Mouse (Mus musculus) inflammation-experienced regulatory T-cells, adult 6 months (primary cell): ENCODE measurements around the gene Ddah1. TPM values are rescaled to one million over a fixed set of nuclear protein-coding genes. Genes with fewer than 3 reads are reported as not detected.

ENCODE experiments used
- ATAC-seq: one replicate; pipeline ENCODE4 v1.8.0; 2017
- polyA plus RNA-seq, 3 experiments: library from polyadenylated mRNA; unstranded; fragments of 100-300 nt; shearing (Covaris generic); gene quantifications; one replicate each; pipeline ENCODE4 v1.2.1; 2017

Ddah1 gene
- polyA plus RNA-seq, 3 experiments from 2014 or later = 0.15 TPM; not detected in 2

- ATAC-seq = no peak
These were observed 62.0 kb downstream of the Ddah1 start for GRCm38 (mm10) chr3:145820439-145820838.

GRCm38 (mm10) chr3:145820938-145821337 is 62.5 kb downstream of the Ddah1 start:
- no peak for ATAC-seq

DNA sequence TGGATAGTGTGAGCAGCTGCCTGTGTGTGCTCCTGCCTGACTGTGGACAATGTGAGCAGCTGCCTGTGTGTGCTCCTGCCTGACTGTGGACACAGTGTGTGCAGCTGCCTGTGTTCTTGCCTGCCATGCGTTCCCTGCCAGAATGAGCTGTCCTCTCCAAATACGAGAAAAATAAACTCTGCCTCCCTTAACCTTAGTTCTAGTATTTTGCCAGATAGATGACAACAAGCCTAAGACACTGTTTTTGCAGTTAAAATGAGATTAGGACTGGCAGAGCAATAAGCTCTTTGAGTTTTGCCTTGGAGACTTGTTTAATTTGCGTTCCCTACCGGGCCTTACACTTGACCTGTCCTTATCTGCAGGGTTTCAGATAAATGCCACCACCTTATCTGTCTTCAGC is 63.7 kb downstream of the Ddah1 start:
- no peak for ATAC-seq

DNA sequence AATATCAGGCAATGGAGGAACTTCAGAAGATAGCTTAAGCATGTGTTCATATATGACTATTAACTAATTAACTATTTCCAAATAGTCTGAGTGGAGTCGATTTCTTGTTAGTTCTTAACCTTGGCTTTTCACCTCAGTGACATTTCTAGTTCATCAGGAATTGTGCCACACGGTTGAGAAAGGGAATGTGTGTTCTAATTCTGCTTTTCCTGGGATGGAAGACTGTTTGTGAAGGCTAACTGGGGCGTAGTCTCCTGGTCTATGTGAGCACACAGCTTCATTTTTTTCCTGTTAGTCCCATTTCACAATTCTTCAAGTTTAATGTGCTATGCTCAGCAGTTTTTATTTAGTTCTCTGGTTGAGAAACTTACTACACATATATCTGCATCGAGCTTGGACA is 65.2 kb downstream of the Ddah1 start:
- ATAC-seq = no peak

- no peak for ATAC-seq
These were observed 67.1 kb downstream of the Ddah1 start for GRCm38 (mm10) chr3:145825416-145826055.

DNA sequence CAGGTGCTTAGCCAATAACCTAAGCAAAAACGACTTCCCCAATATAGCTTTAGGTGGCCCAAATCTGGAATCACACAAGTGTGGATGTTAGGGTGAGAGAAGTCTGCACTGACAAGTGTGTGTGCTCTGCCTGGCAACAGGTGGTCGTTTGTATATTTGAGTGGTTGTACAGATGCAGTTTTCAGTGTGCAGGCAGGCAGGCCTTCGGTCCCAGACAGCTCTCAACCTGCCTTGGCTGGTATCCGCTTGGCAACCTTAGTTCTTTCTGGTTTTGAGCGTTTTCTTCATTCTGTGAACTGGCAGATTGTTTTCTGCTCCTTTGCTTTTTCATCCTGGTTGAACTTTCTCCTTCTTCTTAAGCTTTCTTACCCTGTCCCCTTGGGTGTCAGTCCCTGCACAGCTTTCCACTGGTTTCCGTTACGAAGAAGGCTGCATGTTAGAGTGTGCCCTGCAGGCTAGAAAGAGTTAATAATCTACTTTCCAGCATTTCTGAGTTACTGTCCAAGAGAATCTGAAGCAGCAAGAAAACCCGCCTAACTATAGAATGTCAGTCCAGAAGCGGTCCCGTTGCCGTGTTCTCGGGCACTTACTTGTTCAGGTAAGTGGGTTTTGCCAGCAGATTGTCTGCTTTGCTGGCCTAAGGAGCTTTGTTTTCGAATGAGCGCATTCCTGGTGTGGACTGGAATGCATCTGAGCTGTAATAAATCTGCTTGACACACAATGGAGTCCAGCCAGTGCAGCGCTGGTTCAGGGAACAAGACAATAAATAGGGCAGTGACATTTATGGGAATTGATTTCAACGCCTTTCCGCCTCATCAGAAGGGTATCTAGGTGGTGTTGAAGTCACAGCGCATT is 68.9 kb downstream of the Ddah1 start:
- ATAC-seq = no peak

- ATAC-seq = no peak
These were observed 70.4 kb downstream of the Ddah1 start for GRCm38 (mm10) chr3:145828906-145829305.

GRCm38 (mm10) chr3:145833948-145834538 is 75.6 kb downstream of the Ddah1 start:
- ATAC-seq = no peak

DNA sequence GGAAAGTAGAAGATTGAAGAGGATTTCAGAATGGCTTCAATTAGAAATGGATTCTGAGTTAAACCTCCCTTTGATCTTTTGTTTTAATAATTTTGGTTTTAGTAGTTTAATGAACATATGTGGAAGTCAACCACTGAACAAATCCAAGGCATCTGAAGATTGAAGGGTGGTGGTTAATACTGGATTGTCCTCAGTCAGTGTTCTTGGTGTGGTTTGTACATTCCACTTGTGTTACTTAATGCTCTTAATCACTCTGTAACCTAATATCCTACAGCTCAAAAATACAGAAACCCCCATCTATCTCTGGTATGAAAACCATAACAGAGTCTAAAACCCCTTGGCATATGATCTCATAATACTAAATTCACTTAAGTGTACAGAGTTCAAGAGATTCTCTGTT is 79.8 kb downstream of the Ddah1 start:
- no peak for ATAC-seq

DNA sequence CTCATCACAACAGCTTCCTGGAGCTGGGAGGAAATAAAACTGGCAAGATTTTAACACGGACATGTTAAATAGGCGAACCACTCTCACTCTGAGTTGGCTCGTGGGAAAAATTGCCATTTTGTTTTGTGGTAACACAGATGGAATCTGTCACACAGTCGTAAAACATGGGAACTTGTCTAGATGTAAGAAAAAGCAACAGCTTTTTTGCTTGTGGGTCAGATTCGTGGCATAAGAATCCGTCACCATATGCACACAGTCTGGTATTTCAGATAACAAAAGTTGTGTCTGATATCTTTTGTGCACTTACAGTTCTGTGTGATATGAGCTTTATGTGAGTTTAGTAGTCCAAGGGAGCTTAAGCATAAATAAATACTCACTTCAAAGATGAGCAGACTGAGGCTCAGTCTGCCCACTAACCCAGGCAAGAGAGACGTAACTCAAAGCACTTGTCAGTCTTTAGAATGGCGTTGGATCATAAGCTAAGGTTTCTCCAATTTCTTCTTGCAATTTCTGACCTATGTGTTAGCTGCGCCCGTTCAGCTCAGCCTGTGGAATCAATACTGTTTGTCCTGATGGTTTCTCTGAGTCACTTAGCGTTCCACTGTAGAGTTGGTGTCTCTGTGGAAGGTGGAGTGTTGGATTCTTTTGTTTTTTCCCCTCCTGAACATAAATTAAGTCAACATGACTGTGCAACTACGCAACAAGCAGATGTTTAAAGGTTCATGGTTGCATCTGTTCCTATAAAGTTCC is 83.7 kb downstream of the Ddah1 start:
- ATAC-seq = no peak

- no peak for ATAC-seq
These were observed 85.4 kb downstream of the Ddah1 start for GRCm38 (mm10) chr3:145843836-145844235.

DNA sequence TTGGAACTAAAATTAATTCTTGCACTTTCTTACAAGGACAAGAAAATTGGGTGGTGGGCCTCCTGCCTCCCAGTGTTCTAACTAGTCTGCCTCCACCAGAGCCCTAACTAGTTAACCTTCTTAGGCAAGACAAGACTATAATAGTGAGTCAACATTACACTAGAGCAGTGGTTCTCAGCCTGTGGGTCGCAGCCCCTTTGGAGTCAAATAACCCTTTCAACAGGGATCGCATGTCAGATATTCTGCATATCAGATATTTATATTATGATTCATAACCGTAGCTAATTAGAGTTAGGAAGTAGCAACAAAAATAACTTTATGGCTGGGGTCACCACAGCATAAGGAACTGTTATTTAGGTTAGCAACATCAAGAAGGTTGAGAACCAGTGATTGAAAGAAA is 86.4 kb downstream of the Ddah1 start:
- ATAC-seq = no peak

DNA sequence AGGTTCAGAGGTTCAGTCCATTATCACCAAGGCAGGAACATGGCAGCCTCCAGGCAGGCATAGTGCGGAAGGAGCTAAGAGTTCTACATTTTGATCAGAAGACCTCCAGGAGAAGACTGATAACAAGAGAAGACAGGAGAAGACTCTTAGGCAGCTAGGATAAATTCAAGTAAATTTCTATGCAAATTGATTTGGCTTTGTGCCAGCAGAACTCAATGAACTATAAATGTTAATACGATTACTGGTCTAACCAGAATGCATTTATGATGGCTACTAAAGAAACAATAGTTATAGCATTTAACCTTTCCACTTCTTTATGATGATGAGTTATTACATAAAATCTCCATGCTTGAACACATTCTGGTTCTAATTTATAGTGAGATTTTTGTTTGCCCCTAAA is 87.8 kb downstream of the Ddah1 start:
- ATAC-seq = no peak

- ATAC-seq = no peak
These were observed 93.6 kb downstream of the Ddah1 start for GRCm38 (mm10) chr3:145852041-145852440.

DNA sequence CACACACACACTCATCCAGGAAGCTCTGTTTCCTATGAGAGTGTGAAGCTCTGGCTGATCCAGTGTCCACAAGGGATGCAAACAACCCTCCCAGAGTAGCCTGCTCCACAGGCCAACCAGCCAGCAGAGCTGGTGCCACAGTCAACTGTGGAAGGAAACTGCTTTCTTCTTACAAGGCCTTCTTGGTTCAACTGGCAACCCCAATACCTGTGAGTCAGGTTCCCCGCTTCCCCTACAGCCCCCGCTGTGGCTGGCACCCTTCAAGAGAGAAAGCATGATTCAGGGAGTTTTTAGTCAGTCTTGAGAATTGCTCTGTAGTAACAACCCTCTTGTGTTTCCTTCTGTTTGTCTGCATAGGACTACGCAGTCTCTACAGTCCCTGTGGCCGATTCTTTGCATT is 94.3 kb downstream of the Ddah1 start:
- ATAC-seq = no peak

DNA sequence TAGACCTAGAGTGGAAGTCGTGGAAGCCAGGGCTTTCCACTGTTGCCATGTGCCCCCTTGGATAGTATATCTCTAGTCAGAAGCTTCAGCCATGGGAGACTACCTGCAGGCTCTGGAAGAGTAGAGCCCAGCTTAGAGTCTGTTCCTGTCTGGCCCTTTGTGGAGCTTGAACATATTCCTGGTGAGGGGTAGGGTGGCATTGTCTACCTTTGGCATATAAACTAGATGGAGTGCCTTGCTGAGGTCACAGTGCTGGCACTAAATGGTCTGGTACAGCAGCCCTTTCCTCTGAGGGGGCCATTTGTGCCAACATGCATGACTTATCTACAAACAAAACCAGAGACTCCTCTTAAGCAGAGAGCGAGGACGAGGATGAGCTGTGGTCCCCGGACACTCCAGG is 95.2 kb downstream of the Ddah1 start:
- ATAC-seq = no peak

DNA sequence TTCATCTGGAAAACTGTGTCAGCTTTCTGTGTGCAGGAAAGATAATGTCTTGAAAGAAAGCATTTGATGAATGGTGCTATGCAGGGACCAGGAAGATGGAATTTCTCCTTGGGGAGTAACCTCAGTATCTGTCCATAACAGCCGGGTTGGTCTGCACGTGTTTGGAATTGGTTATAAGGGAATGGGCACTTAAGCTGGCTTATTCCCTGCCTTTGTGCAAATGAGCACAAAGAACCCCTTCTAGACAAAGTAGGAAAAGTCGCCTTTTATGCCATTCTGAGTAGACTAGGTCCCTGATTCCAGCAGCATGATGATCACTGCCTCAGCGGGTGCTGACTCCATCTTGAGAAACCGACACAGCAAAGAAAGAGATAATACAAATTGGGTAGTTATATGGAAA is 96.0 kb downstream of the Ddah1 start:
- ATAC-seq = no peak

GRCm38 (mm10) chr3:145855299-145855698 is 96.8 kb downstream of the Ddah1 start:
- no peak for ATAC-seq

- no peak for ATAC-seq
These were observed 99.9 kb downstream of the Ddah1 start for GRCm38 (mm10) chr3:145858388-145858787.

GRCm38 (mm10) chr3:145862521-145862920 is 104.0 kb downstream of the Ddah1 start:
- no peak for ATAC-seq

GRCm38 (mm10) chr3:145864033-145864712 is 105.7 kb downstream of the Ddah1 start:
- ATAC-seq = no peak

DNA sequence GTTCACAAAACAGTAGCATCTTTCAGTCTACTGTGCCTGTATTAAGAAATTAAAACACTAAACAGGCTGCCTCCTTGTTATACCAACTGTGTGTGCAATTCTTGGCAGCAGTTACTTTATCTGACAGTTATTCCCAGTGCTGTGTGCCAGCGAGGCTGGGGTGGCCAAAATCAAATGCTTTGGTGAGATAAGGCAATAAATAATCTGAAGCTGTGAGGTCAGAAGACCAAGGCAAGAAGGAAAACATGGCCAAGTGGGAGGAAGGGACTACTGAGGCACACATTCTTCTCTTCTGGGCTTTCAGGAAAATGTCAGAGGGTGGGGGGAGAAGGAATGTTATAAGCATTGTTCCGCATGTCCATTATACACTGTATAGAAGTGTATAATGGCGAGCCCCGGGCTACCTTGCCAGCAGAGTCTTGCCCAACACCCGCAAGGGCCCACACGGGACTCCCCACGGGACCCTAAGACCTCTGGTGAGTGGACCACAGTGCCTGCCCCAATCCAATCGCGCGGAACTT is 106.3 kb downstream of the Ddah1 start:
- ATAC-seq = no peak
